Mouse (Mus musculus): ENCODE measurements at regions not wholly inside any gene's neighbourhood (a gene's known extent, or its start where the extent isn't known, plus 50 kb on each side); places are given as distances from the start of the nearest gene placed in this dataset.
A peak's percentile ranks its signal among the peaks of the same experiment; 100 is the strongest.
"Not testable (repeated sequence)": the region's sequence is repeated elsewhere in the genome, so short reads cannot be mapped to it uniquely, and the experiment has no call there.

DNA sequence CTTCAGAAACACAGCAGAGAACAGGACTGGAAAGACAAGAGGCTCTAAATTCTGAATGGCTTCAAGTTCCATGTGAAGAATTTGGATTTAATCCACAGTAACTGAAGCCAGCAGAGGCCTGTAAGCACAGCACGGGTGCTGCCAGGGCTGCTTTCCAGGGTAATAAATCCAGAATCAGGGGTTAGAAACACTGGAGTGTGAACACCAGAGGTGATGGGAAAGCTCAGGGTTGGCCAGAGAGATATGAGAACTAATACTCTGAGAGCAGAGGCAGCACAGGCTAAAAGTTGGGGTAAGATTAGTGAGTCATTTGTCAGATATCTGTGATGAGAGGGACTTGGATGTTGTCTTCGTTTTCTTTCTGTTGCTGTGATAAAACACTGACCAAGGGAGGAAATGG is 153.6 kb upstream of the Tmc3 start:
- DNase-seq = peak; percentile 34

DNA sequence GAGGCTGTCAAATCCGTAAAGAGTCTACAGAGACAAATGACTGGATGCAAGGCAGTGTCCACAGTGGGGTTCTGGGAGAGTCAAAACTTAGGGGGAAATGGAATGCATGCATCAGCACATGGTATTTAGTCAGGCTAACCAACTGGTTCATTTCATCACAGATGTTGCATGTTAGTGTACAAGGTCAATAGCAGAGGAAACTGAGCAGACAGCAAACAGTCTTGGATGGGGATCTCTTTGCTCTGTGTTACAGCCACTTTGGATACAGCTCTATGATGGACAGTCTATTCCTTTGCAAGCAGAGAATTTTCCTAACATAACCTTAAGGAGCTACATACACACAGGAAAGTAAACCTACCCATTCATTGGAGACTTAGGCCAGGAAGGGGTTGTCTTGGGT is 151.9 kb upstream of the Tmc3 start:
- no peak for DNase-seq

DNA sequence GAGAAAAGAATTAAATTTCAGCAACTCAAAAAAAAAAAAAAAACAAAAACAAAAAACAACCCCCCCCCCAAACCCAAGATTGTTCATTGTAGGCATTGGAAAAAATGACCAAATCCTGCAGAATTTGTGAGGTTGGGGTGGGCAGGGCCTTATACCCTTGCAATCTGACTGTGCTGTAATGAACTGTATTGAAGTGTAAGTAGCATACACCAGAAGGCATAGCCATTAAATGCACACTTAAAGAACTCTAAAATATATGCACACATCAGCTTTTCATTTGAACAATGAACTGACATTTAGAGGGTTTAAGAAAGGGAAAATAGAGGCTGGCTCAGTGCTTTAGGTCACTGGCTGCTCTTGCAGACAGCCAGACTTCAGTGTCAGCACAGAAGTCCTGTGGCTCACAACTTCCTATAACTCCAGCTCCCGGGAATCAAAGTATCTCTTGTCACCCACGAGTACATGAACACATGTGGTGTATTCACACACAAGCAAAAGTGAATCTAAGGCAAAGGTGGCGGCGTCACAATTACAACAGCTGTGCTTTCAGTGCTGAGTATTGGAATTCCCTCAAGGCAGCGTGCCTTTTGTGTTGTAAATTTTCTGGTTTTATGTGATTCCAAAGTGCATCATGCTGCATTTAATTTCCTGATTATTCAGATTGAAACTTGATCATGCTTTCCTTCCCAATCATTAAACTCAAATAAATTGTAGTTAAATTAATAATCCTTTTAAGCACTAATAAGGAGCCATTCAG is 150.6 kb upstream of the Tmc3 start:
- DNase-seq = no peak

DNA sequence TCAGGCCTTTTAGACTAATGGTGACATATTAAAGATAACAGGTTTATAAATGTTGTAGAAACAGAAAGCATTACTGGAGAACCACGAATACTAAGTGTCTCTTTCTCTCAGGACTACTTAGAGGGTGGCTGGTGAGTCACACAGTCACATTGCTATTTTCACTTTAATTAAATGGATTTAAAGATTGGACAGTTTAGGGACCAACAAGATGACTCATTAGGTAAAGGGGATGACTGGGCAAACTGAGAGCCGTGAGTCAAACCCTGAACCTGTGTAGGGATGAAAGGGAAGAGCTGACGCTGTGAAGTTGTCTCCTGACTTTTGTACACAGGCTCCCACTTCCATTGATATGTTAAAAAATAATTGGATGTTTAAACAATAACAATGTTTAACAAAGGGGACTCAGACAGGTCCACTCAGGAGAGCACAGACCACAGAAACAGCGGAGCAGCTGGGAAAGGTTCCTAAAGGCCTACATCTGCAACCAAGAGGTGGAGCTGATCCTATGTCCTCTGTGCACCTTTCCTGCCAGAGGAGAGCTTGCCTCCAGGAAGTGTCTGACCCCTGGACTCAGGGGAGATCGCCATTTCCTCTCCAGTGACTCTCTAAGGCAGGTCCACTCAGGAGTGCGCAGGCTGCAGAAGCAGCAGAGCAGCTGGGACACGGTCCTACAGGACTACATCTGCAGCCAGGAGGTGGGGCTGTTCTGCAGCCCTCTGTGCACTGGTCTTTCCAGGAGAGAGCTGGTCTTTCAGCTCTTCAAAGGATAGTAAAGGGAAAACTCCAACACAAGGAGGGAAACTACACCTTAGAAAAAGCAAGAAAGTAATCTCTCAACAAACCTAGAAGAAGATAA is 146.0 kb upstream of the Tmc3 start:
- no peak for DNase-seq

DNA sequence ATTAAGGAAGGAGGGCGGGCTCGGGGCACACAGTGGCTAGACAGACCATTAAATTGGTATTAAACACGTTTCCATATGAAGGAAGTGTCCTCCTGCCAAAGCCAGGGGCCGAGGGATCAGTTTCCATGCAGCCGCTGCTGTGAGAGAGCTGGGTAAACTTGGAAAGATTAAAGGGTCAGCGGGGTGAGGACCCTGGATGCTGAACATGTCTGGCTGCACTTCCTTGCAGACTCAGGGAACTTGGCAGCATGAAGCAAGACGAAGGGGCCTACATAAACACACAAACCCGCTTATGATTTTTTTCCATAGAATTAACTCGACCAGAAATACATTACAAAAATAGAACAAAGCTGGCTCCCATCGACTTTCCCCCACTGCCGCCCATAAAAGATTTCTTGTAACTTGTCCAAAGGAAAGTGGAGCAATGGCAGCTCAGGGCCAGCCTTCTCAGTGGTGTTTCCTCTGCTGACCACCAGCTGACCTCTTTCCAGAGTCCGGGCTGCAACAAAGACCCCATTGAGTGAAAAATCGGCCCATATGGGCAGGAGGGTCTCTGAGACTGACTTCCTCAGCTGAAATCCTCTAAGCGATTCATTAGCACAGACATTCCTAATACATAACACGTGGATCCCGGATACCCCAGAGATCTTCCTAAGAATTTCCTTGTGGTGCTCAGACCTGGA is 141.0 kb upstream of the Tmc3 start:
- DNase-seq = no peak

DNA sequence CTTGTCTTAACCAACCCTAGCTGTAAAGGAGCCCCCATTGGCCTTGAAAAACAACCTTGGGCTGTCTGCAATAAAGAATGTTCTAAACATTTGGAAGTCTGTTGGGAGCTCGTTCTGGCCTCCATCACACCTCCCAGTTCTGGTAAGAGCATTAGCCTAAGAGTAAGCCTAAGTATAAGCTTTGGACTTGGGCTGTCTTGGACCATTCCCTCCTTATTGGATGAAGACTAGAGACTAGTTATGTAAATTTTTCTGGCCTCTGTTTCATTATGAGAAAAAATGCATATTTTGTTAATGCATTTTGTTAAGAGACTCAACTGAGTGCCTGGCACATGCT is 140.5 kb upstream of the Tmc3 start:
- DNase-seq = no peak

DNA sequence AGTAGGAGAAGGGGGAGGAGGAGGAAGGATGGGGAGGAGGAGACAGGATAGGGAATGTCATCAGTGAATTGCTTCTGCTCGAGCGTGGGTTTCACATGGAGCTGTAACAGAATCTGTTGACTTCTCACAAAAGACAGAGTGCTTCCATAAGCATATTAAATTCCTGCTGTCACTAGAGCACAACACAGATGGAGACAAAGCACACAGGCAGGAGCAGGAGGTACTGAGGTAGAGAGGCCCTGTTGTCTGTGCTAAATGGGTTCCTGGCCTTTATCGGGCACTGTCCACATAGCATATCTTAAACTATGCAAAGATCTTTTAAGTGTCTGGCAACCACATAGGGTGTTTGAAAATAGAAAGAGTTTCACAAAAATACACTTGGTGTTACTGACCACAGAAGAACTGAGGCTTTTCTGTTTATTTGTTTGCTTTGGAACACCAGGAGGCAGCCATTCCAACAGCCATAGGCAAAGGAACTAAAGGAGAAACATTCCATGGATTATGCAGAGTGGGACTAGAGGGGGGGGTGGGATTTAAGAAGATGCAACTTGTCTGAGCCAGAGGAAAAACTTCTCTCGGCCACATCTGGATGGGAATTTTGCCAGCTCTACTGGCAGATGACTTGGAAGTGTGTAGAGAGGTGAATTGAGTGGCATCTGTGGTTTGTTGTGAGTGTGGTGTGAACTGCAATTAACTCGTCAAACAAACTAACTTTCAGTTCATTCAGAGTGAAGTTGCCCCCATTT is 139.4 kb upstream of the Tmc3 start:
- no peak for DNase-seq

DNA sequence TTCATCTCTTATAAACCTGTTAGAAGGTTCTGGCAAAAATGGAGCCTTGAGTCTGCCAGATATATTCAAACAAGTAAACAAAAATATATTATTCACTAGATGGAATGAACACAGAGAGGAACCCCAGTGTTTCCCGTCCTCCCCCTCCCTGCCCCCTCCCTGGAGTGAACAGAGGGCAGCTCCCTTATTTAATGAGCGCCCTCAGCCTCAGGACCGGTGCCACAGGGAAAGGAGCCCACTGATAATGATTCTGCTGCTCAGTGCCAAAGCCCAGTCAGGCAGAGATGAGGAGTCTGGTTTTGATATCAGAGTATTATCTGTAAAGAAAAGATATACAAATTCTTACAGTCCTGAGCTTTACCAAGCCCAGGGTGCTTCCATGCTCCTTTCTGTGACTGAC is 134.4 kb upstream of the Tmc3 start:
- no peak for DNase-seq

DNA sequence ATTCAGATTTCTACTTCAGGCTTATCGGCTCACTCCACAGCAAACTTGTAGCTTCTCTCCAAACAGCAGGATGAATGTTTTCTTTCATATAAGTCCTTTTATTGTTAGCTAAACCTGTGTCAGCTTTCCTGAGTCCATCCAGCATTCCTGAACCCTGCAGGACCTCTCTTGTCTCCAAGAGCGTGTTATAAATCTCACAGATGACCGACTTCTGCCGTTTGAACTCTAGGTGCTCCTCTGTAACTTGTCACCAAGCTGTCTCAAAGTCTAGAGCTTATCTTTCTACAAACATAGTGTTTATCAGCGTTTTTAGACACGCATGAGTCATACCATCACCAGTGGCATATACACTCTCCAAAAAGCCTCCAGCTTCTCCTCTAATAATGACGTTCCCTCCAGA is 132.4 kb upstream of the Tmc3 start:
- no peak for DNase-seq

DNA sequence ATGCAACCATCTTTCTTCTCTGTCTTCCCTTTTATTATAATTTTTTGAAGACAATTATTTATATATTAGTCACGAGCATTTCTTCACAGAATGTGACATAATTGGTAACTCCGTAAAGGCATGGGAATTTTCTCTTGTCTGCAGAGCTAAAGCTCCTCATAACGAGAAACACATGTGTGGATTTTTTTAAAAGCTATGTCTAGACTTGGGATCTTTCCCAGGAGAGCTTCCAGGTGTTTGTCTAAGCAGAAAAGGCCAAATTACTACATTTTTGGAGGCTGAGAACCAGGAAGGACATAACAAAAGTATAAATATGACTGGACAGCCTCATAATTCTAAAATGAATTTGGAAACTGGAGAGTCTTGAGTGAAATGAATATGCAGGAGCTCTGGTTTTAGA is 125.2 kb upstream of the Tmc3 start:
- no peak for DNase-seq

DNA sequence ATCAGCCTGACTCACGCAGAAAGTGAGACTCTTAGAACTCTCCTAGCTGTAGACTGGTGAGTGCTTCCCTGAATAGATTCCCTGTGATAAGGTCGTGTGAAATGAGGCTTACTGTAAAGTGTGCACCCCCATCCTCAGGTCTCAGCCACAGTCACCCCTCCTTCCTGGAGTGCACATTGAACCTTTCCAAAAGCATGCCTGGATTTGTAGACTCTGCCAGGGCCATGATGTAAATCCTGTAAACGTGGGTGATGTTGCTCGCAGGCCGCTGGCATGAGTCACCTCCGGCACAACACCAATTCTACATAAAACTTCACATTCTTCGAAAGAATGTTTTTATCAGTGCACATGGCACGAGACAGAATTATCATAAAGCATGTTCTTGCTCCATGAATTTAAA is 117.7 kb upstream of the Tmc3 start:
- DNase-seq = no peak

DNA sequence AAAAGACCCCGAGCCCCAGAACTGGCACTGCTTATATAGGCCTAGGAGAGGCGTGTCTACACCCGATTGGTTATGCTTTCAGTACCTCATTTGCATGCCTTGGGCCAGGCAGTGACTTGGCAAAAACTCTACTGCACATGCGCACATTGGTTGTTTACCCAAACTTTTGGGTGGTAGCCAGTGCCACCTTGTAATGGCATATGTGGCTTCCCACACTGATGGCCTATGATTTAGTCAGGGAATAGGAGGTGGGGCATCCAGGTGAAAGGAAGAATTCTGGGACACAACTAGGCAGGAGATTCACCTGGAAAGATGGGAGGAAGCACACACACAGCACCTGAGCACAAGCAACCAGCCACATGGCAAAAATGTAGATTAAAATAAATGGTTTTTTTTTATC is 114.9 kb upstream of the Tmc3 start:
- DNase-seq = not testable (repeated sequence)

DNA sequence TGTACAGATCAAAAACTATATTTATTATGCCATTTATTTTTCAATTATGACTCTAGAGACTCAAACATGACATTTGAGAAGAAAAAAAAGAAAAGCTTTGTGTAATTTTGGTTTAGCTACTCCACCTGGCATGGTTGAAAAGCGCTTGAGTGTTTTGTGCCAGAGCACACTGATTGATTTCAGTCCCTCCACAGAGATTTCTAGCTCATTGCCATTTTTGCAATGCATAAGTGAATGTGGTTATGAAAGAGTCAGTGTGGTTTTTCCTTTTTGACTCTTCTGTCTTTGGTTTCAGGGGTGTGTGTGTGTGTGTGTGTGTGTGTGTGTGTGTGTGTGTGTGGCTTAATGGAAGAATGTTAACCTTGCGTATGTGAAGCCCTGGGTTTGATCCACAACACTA is 113.6 kb upstream of the Tmc3 start:
- DNase-seq = no peak

DNA sequence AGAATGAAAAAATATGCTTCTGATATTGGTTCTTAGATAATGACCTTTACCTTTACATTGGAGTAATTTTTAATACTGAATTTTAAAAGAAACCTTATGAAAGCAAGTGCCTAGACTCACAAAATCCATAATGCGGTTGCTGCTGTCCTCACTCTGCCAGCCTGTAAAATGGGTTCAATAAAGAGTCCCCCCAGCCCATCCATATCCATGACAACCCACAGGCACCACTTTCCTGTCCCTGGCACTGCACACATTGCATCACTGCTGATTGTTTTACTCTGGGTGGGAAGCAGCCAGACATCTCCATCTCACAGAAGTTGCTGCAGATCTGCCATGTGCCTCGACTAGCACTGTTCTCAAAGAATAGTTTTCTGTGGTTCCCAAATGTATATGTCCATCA is 110.3 kb upstream of the Tmc3 start:
- DNase-seq = no peak

DNA sequence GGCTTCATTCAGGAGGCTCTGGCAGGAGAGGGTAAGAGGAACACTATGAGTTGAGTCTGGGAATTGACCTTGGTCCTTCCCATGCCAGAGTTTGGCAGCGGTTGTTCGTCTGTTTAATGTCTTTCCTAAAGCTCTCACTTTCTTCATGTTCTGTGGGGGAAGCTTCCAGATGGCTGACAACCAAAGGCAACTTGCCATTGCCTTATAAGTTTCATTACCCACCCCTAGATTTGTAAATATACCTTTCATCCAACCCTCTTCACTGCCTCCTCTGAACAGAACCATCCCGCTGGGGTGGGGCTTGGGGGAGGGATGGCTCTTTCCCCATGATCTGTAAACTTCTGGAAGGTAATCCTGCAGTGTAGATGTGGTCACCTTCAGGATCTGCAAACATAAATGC is 109.7 kb upstream of the Tmc3 start:
- no peak for DNase-seq

DNA sequence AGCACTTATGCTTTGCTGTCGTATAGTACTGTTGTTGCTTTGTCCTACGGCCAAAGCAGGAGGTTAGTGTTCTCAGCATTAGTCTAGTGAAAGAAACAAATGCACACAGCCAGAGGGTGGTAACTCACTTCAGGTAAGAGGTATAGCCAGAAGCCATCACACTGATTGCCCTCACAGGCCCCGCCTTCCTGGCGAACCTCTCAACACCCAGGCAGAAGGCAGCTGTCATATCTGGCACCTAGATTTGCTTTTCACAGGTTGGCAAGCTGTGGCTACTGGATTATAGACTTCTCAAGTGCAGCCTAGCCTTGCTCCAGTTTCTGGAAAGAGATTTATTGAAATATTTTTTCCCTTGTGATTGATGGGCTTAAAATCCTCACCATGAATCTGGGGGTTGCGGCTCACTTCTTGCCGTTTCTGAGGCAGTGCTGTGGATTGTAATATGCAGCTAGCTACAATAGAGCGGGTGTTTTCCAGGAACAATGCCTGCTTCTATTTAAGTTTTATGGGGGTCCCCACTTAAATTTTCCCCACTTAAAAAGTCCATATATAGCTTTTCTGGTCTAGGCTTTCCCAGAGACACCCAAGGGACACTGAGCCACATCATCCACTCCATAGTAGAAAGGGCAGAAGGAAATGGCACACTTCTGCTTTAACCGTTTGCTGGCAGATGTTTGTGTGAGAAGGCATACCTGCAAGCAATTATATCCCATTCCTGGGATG is 109.1 kb upstream of the Tmc3 start:
- no peak for DNase-seq

DNA sequence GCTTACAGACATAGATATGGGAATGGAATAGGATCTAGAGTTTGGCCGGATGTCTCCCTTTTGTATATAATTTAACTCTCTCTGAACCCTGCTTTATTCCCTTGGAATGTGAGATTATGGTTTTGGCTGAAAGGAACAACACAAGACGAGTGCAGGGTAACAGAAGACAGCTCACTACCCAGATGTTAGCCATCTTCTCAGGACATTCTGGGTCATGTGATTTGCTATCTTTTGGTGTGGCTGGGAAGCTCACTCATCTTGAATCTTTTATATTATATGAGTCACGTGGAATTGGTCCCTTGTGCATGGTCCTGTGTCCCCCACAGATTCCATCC is 108.6 kb upstream of the Tmc3 start:
- no peak for DNase-seq

DNA sequence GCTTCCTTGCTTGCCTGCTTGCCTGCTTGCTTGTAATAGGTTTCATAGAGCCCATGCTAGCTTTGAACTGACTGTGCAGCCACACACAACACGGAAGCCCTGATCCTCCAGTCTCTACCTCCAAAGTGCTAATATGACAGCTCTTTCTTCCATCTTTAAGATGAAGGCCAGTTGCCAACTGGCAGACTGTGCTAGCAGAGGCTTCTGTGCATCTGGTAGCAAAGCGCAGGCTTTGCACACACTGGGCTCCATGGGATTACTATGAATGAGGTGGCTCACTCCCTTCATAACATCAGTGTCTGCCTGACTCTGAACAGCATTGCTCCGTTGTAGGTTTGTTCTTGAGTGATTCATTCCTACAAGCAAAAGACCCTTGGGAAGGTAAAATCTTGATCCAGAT is 107.9 kb upstream of the Tmc3 start:
- no peak for DNase-seq

DNA sequence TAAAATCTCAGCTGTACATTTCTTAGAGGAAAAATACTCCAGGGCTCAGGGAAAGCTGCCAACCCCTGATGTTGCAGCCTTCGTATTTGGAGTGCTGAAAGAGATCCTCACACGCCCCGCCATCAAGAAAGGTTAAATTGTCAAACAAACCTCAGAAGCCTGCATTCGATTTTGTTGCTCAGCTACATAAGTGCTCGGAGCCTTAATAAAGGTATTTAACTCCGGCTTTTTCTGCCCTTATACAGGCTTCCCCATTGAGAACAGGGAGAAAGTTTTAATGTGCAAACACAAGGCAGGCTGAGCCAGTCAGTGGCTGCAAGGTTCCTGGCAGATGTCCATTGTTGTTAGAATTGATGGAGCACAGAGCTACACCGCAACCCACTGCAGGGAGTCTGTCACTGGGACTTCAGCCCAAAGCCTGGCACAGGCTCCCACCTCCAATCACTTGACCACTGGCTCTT is 107.0 kb upstream of the Tmc3 start:
- no peak for DNase-seq

DNA sequence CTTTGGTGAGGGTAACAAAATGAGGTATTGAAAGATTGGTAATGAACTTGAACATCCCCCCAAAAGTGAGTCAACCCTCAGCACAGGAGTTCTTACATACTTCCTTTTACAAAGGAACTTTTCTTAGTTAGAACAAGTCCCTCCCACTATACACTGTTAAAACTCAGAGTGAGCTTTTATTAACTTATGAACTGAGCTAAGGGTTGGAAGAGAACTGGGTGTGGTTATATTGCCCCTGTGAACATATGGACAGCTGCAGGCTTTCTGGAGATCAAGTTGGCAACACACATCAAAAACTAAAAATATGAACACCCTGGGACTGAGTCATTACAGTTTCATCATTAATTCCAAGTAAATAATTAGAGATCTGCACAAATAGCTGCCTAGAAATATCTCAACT is 103.1 kb upstream of the Tmc3 start:
- no peak for DNase-seq

DNA sequence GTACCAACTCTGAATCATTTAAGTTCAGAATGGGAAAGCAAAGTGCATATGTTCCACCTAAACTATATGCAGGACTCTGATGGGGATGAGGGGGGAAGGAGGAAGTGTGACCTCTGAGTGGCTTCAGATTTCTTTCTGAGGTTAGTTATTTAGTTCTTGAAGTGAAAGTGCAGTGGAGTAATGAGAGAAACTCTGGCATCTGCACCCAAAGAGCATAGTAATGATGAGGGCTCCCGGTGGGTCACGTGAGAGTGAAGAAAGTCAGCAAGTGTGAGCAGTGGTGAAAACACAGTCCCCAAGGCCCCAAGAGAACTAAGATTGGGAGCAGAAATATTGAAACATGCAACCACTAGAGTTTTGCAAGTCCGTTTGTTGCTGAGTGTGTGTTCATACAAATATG is 102.5 kb upstream of the Tmc3 start:
- no peak for DNase-seq

DNA sequence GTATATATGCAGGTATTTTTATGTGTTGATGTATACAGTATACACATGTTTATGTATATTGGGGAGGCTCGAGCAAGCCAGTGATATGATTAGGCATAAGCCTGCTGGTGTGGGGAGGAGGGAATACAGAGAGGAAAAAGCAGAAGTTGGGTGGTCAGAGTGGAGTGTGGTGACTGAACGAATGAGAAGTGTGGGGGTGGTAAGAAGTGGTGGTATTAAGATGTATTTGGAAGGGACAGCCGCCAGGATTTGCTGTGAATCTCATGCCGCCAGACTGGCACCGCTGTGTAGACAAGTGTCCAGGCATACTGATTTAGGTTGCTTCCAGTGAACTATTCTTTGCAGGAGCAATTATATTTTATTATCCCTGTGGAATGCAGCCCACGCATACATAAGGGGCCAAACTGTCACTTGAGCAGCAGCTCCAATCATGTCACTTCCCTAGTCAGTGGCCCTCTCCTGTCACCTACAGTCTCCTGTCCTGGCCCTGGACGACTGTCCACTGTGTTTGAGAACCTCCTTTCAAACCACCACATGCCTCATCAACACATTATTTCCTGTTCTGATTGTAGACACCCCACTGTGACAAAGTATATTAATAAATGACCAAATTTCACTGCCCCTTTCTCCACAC is 101.9 kb upstream of the Tmc3 start:
- DNase-seq = no peak
